Comparison of ENCODE assay signal across 8 mouse cellular contexts in the genomic region with DNA sequence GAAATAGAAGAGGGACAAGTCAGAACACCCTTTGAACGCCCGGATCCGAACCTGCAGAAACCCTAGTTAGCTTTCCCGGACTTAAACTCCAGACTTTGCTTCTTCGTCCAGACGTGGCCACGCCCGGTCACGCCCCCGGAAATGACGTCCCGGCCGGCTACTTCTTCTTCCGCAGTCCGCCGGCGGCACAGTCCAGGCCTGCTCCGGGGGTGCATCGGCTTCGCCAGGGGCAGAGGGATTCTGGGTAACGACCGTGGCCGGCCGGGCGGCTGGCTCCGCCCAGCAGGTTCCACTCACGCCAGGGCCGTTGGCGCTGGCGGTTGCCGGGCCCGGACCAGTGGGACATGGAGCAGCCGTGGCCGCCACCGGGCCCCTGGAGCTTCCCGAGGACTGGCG. TPM values are rescaled to one million over a fixed set of nuclear protein-coding genes. Genes with fewer than 3 reads are reported as not detected.
A peak's percentile ranks its signal among the peaks of the same experiment; 100 is the strongest.
DNase-seq lines count a peak whose midpoint lies in the region; ATAC-seq and TF ChIP-seq lines count a peak whose summit lies in the region.

TSS of gene Cdc37l1 (plus strand) at position 159 of the 396 bp plus-strand sequence.

- H3K27ac ChIP-seq in gastrocnemius, adult 2 months = peak within 1 kb of the TSS; percentile 97
- H3K27ac ChIP-seq in hindbrain, postnatal 0 days = peak within 1 kb of the TSS; percentile 91
- H3K27ac ChIP-seq in left cerebral cortex, adult 2 months = peak within 1 kb of the TSS; percentile 97

- intact Hi-C loops in gastrocnemius, adult 2 months (cut with DNase I) = loop anchor here (5.0 kb wide), 2 partner anchors 57 to 978 kb away; partner anchors contain the start of genes Ak3 and Rfx3
- intact Hi-C loops in left cerebral cortex, adult 2 months (cut with DNase I) = loop anchor here (1.0 kb wide), 1 partner anchor 58 kb away; no protein-coding TSS in a partner anchor

- H3K4me1 ChIP-seq in hindbrain, postnatal 0 days (ENCODE audit: insufficient read depth, low read length) = 0 out of 2 replicates have a peak, but pooled peaks cover 3% of the 10 kb centered on the region

- 0% methylated on average over 37 of the region's 37 CpGs for WGBS in hindbrain, postnatal 0 days

- peak; percentile 95 for ATAC-seq in hindbrain, postnatal 0 days
- ATAC-seq in megakaryocyte, adult 5-6 weeks (ENCODE audit: poor library complexity, severe bottlenecking) = peak; percentile 99

- no peaks in the 10 kb centered on the region for H3K9me3 ChIP-seq in hindbrain, postnatal 0 days (ENCODE audit: low read length)

- peak within 1 kb of the TSS; percentile 64 for H3K4me2 ChIP-seq in hindbrain, postnatal 0 days (ENCODE audit: low read depth, low read length)

- TF ChIP-seq CTCF in gastrocnemius, adult 2 months (IDR thresholded peaks at IDR 0.05) = no peak
- no peak for TF ChIP-seq CTCF in hindbrain, postnatal 0 days (IDR thresholded peaks at IDR 0.05; ENCODE audit: low read depth)
- TF ChIP-seq CTCF in left cerebral cortex, adult 2 months (IDR thresholded peaks at IDR 0.05) = no peak; the same call in 1 of the 2 replicates

- no peaks in the 10 kb centered on the region for H3K27me3 ChIP-seq in hindbrain, postnatal 0 days (ENCODE audit: insufficient read depth, low read length)

- DNase-seq in WW6 (ENCODE audit: low read depth, low spot score) = peak; percentile 80
- peak; percentile 95 to 97 for DNase-seq in cerebellum, postnatal 4 days (ENCODE audit: low spot score in 2 of 2)
- DNase-seq in gastrocnemius, adult 2 months = peak; percentile 100
- DNase-seq in hindbrain, postnatal 0 days (ENCODE audit: low spot score) = peak; percentile 97
- DNase-seq in left cerebral cortex, adult 2 months (ENCODE audit: extremely low spot score in 1 of 2, low spot score in 2 of 2) = peak; percentile 96 to 97
- DNase-seq in right cerebral cortex, adult 2 months (ENCODE audit: low spot score in 2 of 2) = peak; percentile 97 to 99
- peak; percentile 99 for DNase-seq in urinary bladder, postnatal 14 days (ENCODE audit: low spot score)

- peak within 1 kb of the TSS; percentile 92 for H3K9ac ChIP-seq in hindbrain, postnatal 0 days (replicated peaks; ENCODE audit: low read length)

- H3K36me3 ChIP-seq in hindbrain, postnatal 0 days (ENCODE audit: insufficient read depth, low read length) = no peaks in the 10 kb centered on the region

- peak within 1 kb of the TSS; percentile 88 for H3K4me3 ChIP-seq in gastrocnemius, adult 2 months
- H3K4me3 ChIP-seq in hindbrain, postnatal 0 days (ENCODE audit: low read length) = peak within 1 kb of the TSS; percentile 94
- H3K4me3 ChIP-seq in left cerebral cortex, adult 2 months = peak within 1 kb of the TSS; percentile 76

RNA-seq across cellular contexts. Expression of gene Cdc37l1, which starts in this region (rescaled TPM):
- total RNA-seq in gastrocnemius, adult 2 months (2021) = 10 to 100 TPM; 44.8 to 55.5 TPM
- 40.0 and 61.8 TPM in 2 replicates for total RNA-seq in hindbrain, postnatal 0 days (2014; rRNA removed)
- polyA plus RNA-seq in hindbrain, postnatal 0 days (2015; fragmentation: Nextera tagmentation; extraction: Ambion mirVana) = 34.6 and 36.2 TPM in 2 replicates
- 100 to 1,000 TPM; 106 to 110 TPM for total RNA-seq in left cerebral cortex, adult 2 months (2021)
- total RNA-seq in megakaryocyte, adult 5-6 weeks (2015) = 25.6 and 33.3 TPM in 2 replicates
- 28.3 and 39.9 TPM in 2 replicates for total RNA-seq in megakaryocyte, adult 5-6 weeks (2017)

Comparison
In these comparisons a context has a peak if more than half of its experiments do, and no peak if none do; other contexts are left out.
1. Peak in every context shown above with its lines: DNase-seq, ATAC-seq, H3K4me3 ChIP-seq and H3K27ac ChIP-seq.